Mouse (Mus musculus) kidney, postnatal 0 days (tissue): Measurements from ENCODE around the gene Nf2. TPM values are rescaled to one million over a fixed set of nuclear protein-coding genes. Genes with fewer than 3 reads are reported as not detected.

Experiments used
- ATAC-seq: fragments of 200-750 bp; cut with Nextera tagmentation; replicated peaks from 2 replicates; pipeline ENCODE4 v1.8.0; 2017; ENCODE audit warnings: low read depth, moderate number of reproducible peaks, moderate TSS enrichment, moderate library complexity; ENCODE audit not compliant: low FRiP score
- DNase-seq: peaks from one replicate; pipeline ENCODE4 v3.0.0-alpha.2; 2016; ENCODE audit warnings: low spot score
- H3K27ac ChIP-seq: fragments of 300-500 bp; sonication (generic); 2 replicates; pipeline ENCODE4 v1.5.1; 2014; ENCODE audit warnings: mild to moderate bottlenecking
- H3K27me3 ChIP-seq: fragments of 300-500 bp; sonication (generic); 2 replicates; pipeline ENCODE4 v1.6.1; 2014; ENCODE audit warnings: low read length, mixed read lengths; ENCODE audit not compliant: insufficient read depth
- H3K36me3 ChIP-seq: fragments of 300-500 bp; sonication (generic); 2 replicates; pipeline ENCODE4 v1.6.1; 2014; ENCODE audit warnings: low read length, mixed read lengths; ENCODE audit not compliant: insufficient read depth
- H3K4me1 ChIP-seq: fragments of 300-500 bp; sonication (generic); replicated peaks from 2 replicates; pipeline ENCODE4 v1.6.1; 2014; ENCODE audit warnings: antibody characterized with exemption, low read length, mixed read lengths; ENCODE audit not compliant: insufficient read depth
- H3K4me2 ChIP-seq: fragments of 300-500 bp; sonication (generic); 2 replicates; pipeline ENCODE4 v1.6.1; 2014; ENCODE audit warnings: mild to moderate bottlenecking, low read length, moderate library complexity, mixed read lengths
- H3K4me3 ChIP-seq: fragments of 300-500 bp; sonication (generic); replicated peaks from 2 replicates; pipeline ENCODE4 v1.5.1; 2014; ENCODE audit warnings: low read depth, low read length
- H3K9ac ChIP-seq: fragments of 300-500 bp; sonication (generic); 2 replicates; pipeline ENCODE4 v1.6.1; 2014; ENCODE audit warnings: low read depth, low read length
- H3K9me3 ChIP-seq: fragments of 300-500 bp; sonication (generic); replicated peaks from 2 replicates; pipeline ENCODE4 v1.6.1; 2016; ENCODE audit warnings: low read length, inconsistent platforms, mixed read lengths
- CTCF ChIP-seq: IDR thresholded peaks from 2 replicates; pipeline ENCODE4 v1.5.1; 2016; ENCODE audit warnings: antibody characterized with exemption, low read depth, mild to moderate bottlenecking, moderate library complexity
- WGBS: fragments of 180-500 bp; shearing (Covaris S2); extraction: QIAGEN DNeasy Blood & Tissue Kit; methylation state at CpG from one replicate; pipeline ENCODE4 v1.1.7; 2014; 5-methylcytosine and 5-hydroxymethylcytosine counted together
- microRNA-seq: library from miRNA; unstranded; fragments of <30 nt; microRNA quantifications from one replicate; pipeline ENCODE4, GENCODE M21; 2016
- polyA plus RNA-seq: library from polyadenylated mRNA; unstranded; fragments of >200 nt; fragmentation: Nextera tagmentation; extraction: Ambion mirVana; gene quantifications from 2 replicates; pipeline ENCODE4 v1.2.1, GENCODE M21; 2015

Gene Nf2
- polyA plus RNA-seq, 1 experiment from 2014 or later = 33.3 TPM

- peaks cover 20% of the 10 kb centered on the region for H3K36me3 ChIP-seq
- H3K4me2 ChIP-seq = no peak overlapping the region
- DNase-seq (no peak), ATAC-seq (no peak)
- no peaks in the 10 kb centered on the region for H3K9me3 ChIP-seq
- H3K27ac ChIP-seq = no peak overlapping the region
- no peaks in the 10 kb centered on the region for H3K27me3 ChIP-seq
- TF ChIP-seq CTCF = no peak
- no peak overlapping the region for H3K4me3 ChIP-seq
- H3K4me1 ChIP-seq = no peaks in the 10 kb centered on the region
- 85% methylated on average over 9 of the region's 9 CpGs for WGBS
- no peak overlapping the region for H3K9ac ChIP-seq
Observed at GRCm38 (mm10) chr11:4719961-4720360, 129.4 kb downstream of the Nf2 start.

GRCm38 (mm10) chr11:4718548-4718947 is 130.8 kb downstream of the Nf2 start:
- no peak overlapping the region for H3K27ac ChIP-seq
- no peak overlapping the region for H3K4me2 ChIP-seq
- no peaks in the 10 kb centered on the region for H3K27me3 ChIP-seq
- no peaks in the 10 kb centered on the region for H3K9me3 ChIP-seq
- no peak for TF ChIP-seq CTCF
- H3K9ac ChIP-seq = no peak overlapping the region
- no peak overlapping the region for H3K4me3 ChIP-seq
- 79% methylated on average over 5 of the region's 5 CpGs for WGBS
- ATAC-seq (no peak), DNase-seq (no peak)
- H3K4me1 ChIP-seq = no peaks in the 10 kb centered on the region
- H3K36me3 ChIP-seq = peaks cover 8% of the 10 kb centered on the region; the same call in 1 of the 2 replicates

- H3K9ac ChIP-seq = no peak overlapping the region
- DNase-seq = no peak
- no peak for ATAC-seq
- TF ChIP-seq CTCF = no peak
- no peak overlapping the region for H3K4me2 ChIP-seq
- no peaks in the 10 kb centered on the region for H3K4me1 ChIP-seq
- H3K36me3 ChIP-seq = no peaks in the 10 kb centered on the region
- H3K4me3 ChIP-seq = no peak overlapping the region
- H3K27ac ChIP-seq = no peak overlapping the region
- H3K9me3 ChIP-seq = no peaks in the 10 kb centered on the region
- WGBS = 93% methylated on average over 5 of the region's 5 CpGs
- H3K27me3 ChIP-seq = no peaks in the 10 kb centered on the region
Observed at GRCm38 (mm10) chr11:4716530-4717236, 132.7 kb downstream of the Nf2 start.

Small RNA genes within 50 kb of the gene (microRNA-seq; reads per million reads assigned to microRNA genes)
- not detected for gene Mir6918

Other genes starting within 250 kb of the Nf2 start
- not detected in 2 replicates for gene Gm11032, start 229.5 kb downstream of the Nf2 start, polyA plus RNA-seq
- gene Ascc2, start 211.8 kb downstream of the Nf2 start, polyA plus RNA-seq = 23.2 and 23.9 TPM in 2 replicates
- 1,603 and 1,802 TPM in 2 replicates for gene Uqcr10, start 145.2 kb downstream of the Nf2 start, polyA plus RNA-seq
- gene Zmat5, start 144.9 kb downstream of the Nf2 start, polyA plus RNA-seq = 76.3 and 81.7 TPM in 2 replicates
- 0.08 and 0.09 TPM in 2 replicates for gene Cabp7, start 102.8 kb downstream of the Nf2 start, polyA plus RNA-seq
- 82.0 and 90.8 TPM in 2 replicates for gene Nipsnap1, start 24.4 kb upstream of the Nf2 start, polyA plus RNA-seq
- 27.3 and 29.8 TPM in 2 replicates for gene Thoc5, start 45.8 kb upstream of the Nf2 start, polyA plus RNA-seq
- gene Nefh, start 98.5 kb upstream of the Nf2 start, polyA plus RNA-seq = 0.08 and 0.11 TPM in 2 replicates
- gene Ap1b1, start 137.3 kb upstream of the Nf2 start, polyA plus RNA-seq = 54.5 and 61.6 TPM in 2 replicates
- 1.9 and 2.7 TPM in 2 replicates for gene Rasl10a, start 208.6 kb upstream of the Nf2 start, polyA plus RNA-seq
- gene Gas2l1, start 215.8 kb upstream of the Nf2 start, polyA plus RNA-seq = 27.2 and 30.3 TPM in 2 replicates
- 26.8 and 28.3 TPM in 2 replicates for gene Rhbdd3, start 249.4 kb upstream of the Nf2 start, polyA plus RNA-seq
- gene Ewsr1, start 249.7 kb upstream of the Nf2 start, polyA plus RNA-seq = 477 and 504 TPM in 2 replicates